30 mouse cellular contexts compared by ENCODE assay signal in the genomic region with DNA sequence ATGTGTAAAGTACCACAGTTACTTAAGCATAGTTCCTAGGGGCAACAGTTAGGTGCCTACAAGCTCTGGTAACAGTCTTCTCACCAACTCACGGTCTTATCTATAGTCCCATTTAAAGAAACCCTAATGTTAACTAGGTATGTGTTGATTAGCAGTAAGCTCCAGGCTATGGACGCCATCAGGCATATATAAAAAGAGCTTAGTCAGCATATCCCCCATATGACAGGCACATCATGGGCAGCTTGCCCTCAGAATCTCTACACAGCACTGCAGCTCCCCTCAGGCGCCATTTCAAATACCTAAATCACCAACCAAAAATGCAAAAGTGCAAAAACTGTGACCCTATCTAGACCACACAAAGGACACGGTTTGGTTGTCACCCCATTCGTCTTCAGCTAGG.
"Had no signal": no experiment of that assay in that cellular context is flagged by ENCODE, and none has a peak within 500 bp of the region (broad histone marks: within the 10 kb centered on the region; RNA-seq: fewer than 3 reads in every experiment).

No protein-coding gene starts in this region.

- H3K36me3 ChIP-seq: limb, embryonic 13.5 days; limb, embryonic 15.5 days; liver, embryonic 12.5 days; liver, embryonic 13.5 days; lung, embryonic 15.5 days; midbrain, embryonic 12.5 days; midbrain, embryonic 13.5 days; midbrain, embryonic 15.5 days; neural tube, embryonic 12.5 days had no signal

- DNase-seq: left cerebral cortex, postnatal 4 days; liver; liver, embryonic 13.5 days; liver, postnatal 0 days; lung, adult 18-20 months; lung, adult 2 months; lung, embryonic 14.5 days; lung, postnatal 10 days; lung, postnatal 14 days; lung, postnatal 36 days; lung, postnatal 4 days; midbrain, embryonic 14.5 days had no signal

- H3K9ac ChIP-seq: limb, embryonic 12.5 days; limb, embryonic 13.5 days; limb, embryonic 15.5 days; liver, embryonic 12.5 days; liver, embryonic 13.5 days; liver, embryonic 14.5 days; liver, embryonic 15.5 days; liver, postnatal 0 days; lung, embryonic 14.5 days; lung, embryonic 15.5 days; midbrain, embryonic 12.5 days; midbrain, embryonic 13.5 days; midbrain, embryonic 15.5 days; neural tube, embryonic 12.5 days had no signal

- H3K4me2 ChIP-seq: limb, embryonic 12.5 days; limb, embryonic 13.5 days; limb, embryonic 15.5 days; liver, embryonic 11.5 days; liver, embryonic 12.5 days; liver, embryonic 13.5 days; liver, embryonic 15.5 days; lung, embryonic 14.5 days; lung, embryonic 15.5 days; midbrain, embryonic 11.5 days; midbrain, embryonic 12.5 days; midbrain, embryonic 13.5 days; midbrain, embryonic 15.5 days; neural tube, embryonic 12.5 days had no signal

- H3K9me3 ChIP-seq: limb, embryonic 10.5 days; limb, embryonic 15.5 days; liver, embryonic 13.5 days; liver, embryonic 15.5 days; lung, embryonic 15.5 days; midbrain, embryonic 10.5 days; midbrain, embryonic 13.5 days; midbrain, embryonic 15.5 days had no signal

- H3K4me3 ChIP-seq: limb, embryonic 10.5 days; limb, embryonic 12.5 days; limb, embryonic 13.5 days; limb, embryonic 15.5 days; liver, embryonic 12.5 days; liver, embryonic 13.5 days; liver, embryonic 15.5 days; lung, embryonic 15.5 days; megakaryocyte, embryonic 14.5 days; midbrain, embryonic 10.5 days; midbrain, embryonic 12.5 days; midbrain, embryonic 13.5 days; midbrain, embryonic 15.5 days; myocyte; neural tube, embryonic 12.5 days had no signal

- H3K27ac ChIP-seq: limb, embryonic 10.5 days; limb, embryonic 12.5 days; limb, embryonic 13.5 days; limb, embryonic 15.5 days; liver, embryonic 12.5 days; liver, embryonic 13.5 days; liver, embryonic 14.5 days; liver, embryonic 15.5 days; lung, embryonic 15.5 days; macrophage; midbrain, embryonic 10.5 days; midbrain, embryonic 12.5 days; midbrain, embryonic 13.5 days; midbrain, embryonic 15.5 days; neural tube, embryonic 12.5 days had no signal

- H3K27me3 ChIP-seq: limb, embryonic 12.5 days; limb, embryonic 13.5 days; limb, embryonic 15.5 days; liver, embryonic 12.5 days; liver, embryonic 13.5 days; liver, embryonic 15.5 days; lung, embryonic 15.5 days; megakaryocyte, embryonic 14.5 days; midbrain, embryonic 13.5 days; midbrain, embryonic 15.5 days; neural tube, embryonic 12.5 days had no signal
